Mouse (Mus musculus) forebrain, embryonic 13.5 days (tissue): Measurements from ENCODE around the gene Tgif2. TPM values are rescaled to one million over a fixed set of nuclear protein-coding genes. Genes with fewer than 3 reads are reported as not detected.
"Not testable (repeated sequence)": the region's sequence is repeated elsewhere in the genome, so short reads cannot be mapped to it uniquely, and the experiment has no call there.

ENCODE experiments used
- ATAC-seq: fragments of 200-750 bp; cut with Nextera tagmentation; 2 replicates; pipeline ENCODE4 v1.8.0; 2017
- H3K27ac ChIP-seq: fragments of 300-500 bp; sonication (generic); 2 replicates; pipeline ENCODE4 v1.5.1; 2015; ENCODE audit warnings: inconsistent platforms, mild to moderate bottlenecking, moderate library complexity
- H3K27me3 ChIP-seq: fragments of 300-500 bp; sonication (generic); 2 replicates; pipeline ENCODE4 v1.6.1; 2015; ENCODE audit warnings: mild to moderate bottlenecking, inconsistent platforms
- H3K36me3 ChIP-seq: fragments of 300-500 bp; sonication (generic); 2 replicates; pipeline ENCODE4 v1.6.1; 2015; ENCODE audit warnings: mild to moderate bottlenecking, inconsistent platforms; ENCODE audit not compliant: poor library complexity, severe bottlenecking
- H3K4me1 ChIP-seq: fragments of 300-500 bp; sonication (generic); 2 replicates; pipeline ENCODE4 v1.6.1; 2015; ENCODE audit warnings: inconsistent platforms
- H3K4me2 ChIP-seq: fragments of 300-500 bp; sonication (generic); 2 replicates; pipeline ENCODE4 v1.6.1; 2015; ENCODE audit warnings: inconsistent platforms, mild to moderate bottlenecking, moderate library complexity
- H3K4me3 ChIP-seq: fragments of 300-500 bp; sonication (generic); 2 replicates; pipeline ENCODE4 v1.5.1; 2015; ENCODE audit warnings: mild to moderate bottlenecking, inconsistent platforms
- H3K9ac ChIP-seq: fragments of 300-500 bp; sonication (generic); 2 replicates; pipeline ENCODE4 v1.6.1; 2015; ENCODE audit warnings: mild to moderate bottlenecking, inconsistent platforms
- H3K9me3 ChIP-seq: fragments of 300-500 bp; sonication (generic); replicated peaks from 2 replicates; pipeline ENCODE4 v1.6.1; 2016; ENCODE audit warnings: inconsistent platforms
- whole genome bisulfite sequencing: fragments of 180-500 bp; shearing (Covaris S2); methylation state at CpG from one replicate; pipeline ENCODE4 v1.1.7; 2015; 5-methylcytosine and 5-hydroxymethylcytosine counted together
- polyA plus RNA-seq: library from polyadenylated mRNA; unstranded; fragments of >200 nt; fragmentation: Nextera tagmentation; extraction: Ambion mirVana; gene quantifications from 2 replicates; pipeline ENCODE4 v1.2.1, GENCODE M21; 2015

Gene Tgif2
- polyA plus RNA-seq, 1 experiment from 2014 or later: 63.3 TPM

GRCm38 (mm10) chr2:156884396-156885211 is 44.8 kb downstream of the Tgif2 start:
- 86% methylated on average over 10 of the region's 10 CpGs for WGBS
- H3K36me3 ChIP-seq: no peaks in the 10 kb centered on the region
- no peak for ATAC-seq
- no peaks in the 10 kb centered on the region for H3K9me3 ChIP-seq
- no peaks in the 10 kb centered on the region for H3K4me1 ChIP-seq
- H3K27me3 ChIP-seq: no peaks in the 10 kb centered on the region
- H3K27ac ChIP-seq: no peak overlapping the region
- no peak overlapping the region for H3K4me3 ChIP-seq
- no peak overlapping the region for H3K9ac ChIP-seq
- H3K4me2 ChIP-seq: no peak overlapping the region

GRCm38 (mm10) chr2:156885666-156886065 is 45.9 kb downstream of the Tgif2 start:
- H3K36me3 ChIP-seq, ATAC-seq, H3K9me3 ChIP-seq, H3K4me1 ChIP-seq, H3K27me3 ChIP-seq, H3K4me3 ChIP-seq, H3K4me2 ChIP-seq, H3K27ac ChIP-seq, H3K9ac ChIP-seq: not testable (repeated sequence)
- whole genome bisulfite sequencing: 87% methylated on average over 2 of the region's 2 CpGs

GRCm38 (mm10) chr2:156886084-156886631 is 46.4 kb downstream of the Tgif2 start:
- Histone ChIP-seq H3K4me1 (no peaks in the 10 kb centered on the region), H3K36me3 (no peaks in the 10 kb centered on the region), H3K27me3 (no peaks in the 10 kb centered on the region), H3K9ac (no peak overlapping the region), H3K4me3 (no peak overlapping the region), H3K4me2 (no peak overlapping the region), H3K27ac (no peak overlapping the region), H3K9me3 (no peaks in the 10 kb centered on the region)
- ATAC-seq: no peak
- WGBS: 82% methylated on average over 10 of the region's 10 CpGs

GRCm38 (mm10) chr2:156887017-156887416 is 47.2 kb downstream of the Tgif2 start, which contains the start of gene Sla2:
Gene Sla2 (minus strand): TSS chr2:156887192.
- 79% methylated on average over 6 of the region's 6 CpGs for WGBS

GRCm38 (mm10) chr2:156888490-156888889 is 48.7 kb downstream of the Tgif2 start:
- Histone ChIP-seq H3K4me3 (no peak overlapping the region), H3K4me1 (peaks cover 8% of the 10 kb centered on the region)

More at GRCm38 (mm10) chr2:156887017-156887416, 47.2 kb downstream of the Tgif2 start, which contains the start of gene Sla2:
- no peak within 1 kb of the TSS for H3K4me3 ChIP-seq
- H3K4me2 ChIP-seq: no peak within 1 kb of the TSS
- ATAC-seq: no peak
- H3K27me3 ChIP-seq: no peaks in the 10 kb centered on the region
- H3K4me1 ChIP-seq: peaks cover 3% of the 10 kb centered on the region
- H3K9me3 ChIP-seq: no peaks in the 10 kb centered on the region
- H3K27ac ChIP-seq: no peak within 1 kb of the TSS
- H3K9ac ChIP-seq: no peak within 1 kb of the TSS
- no peaks in the 10 kb centered on the region for H3K36me3 ChIP-seq

GRCm38 (mm10) chr2:156892240-156892639 is 52.4 kb downstream of the Tgif2 start:
- Histone ChIP-seq H3K27me3 (no peaks in the 10 kb centered on the region), H3K27ac (no peak overlapping the region), H3K4me2 (no peak overlapping the region), H3K36me3 (no peaks in the 10 kb centered on the region), H3K4me1 (peaks cover 8% of the 10 kb centered on the region), H3K9ac (no peak overlapping the region), H3K4me3 (no peak overlapping the region), H3K9me3 (no peaks in the 10 kb centered on the region)
- ATAC-seq: no peak
- WGBS: 41% methylated on average over 3 of the region's 3 CpGs

More at GRCm38 (mm10) chr2:156888490-156888889, 48.7 kb downstream of the Tgif2 start:
- Histone ChIP-seq H3K36me3 (no peaks in the 10 kb centered on the region), H3K9ac (no peak overlapping the region), H3K9me3 (no peaks in the 10 kb centered on the region), H3K27me3 (no peaks in the 10 kb centered on the region), H3K27ac (no peak overlapping the region), H3K4me2 (no peak overlapping the region)
- no peak for ATAC-seq
- 73% methylated on average over 3 of the region's 3 CpGs for WGBS

- Histone ChIP-seq H3K27ac (no peak overlapping the region), H3K4me1 (peaks cover 8% of the 10 kb centered on the region), H3K36me3 (no peaks in the 10 kb centered on the region), H3K4me2 (no peak overlapping the region), H3K9me3 (no peaks in the 10 kb centered on the region), H3K27me3 (no peaks in the 10 kb centered on the region), H3K9ac (no peak overlapping the region), H3K4me3 (no peak overlapping the region)
- WGBS: 70% methylated on average over 6 of the region's 6 CpGs
- ATAC-seq: no peak
These were observed 53.0 kb downstream of the Tgif2 start for GRCm38 (mm10) chr2:156892821-156893220.

GRCm38 (mm10) chr2:156894496-156895265 is 54.9 kb downstream of the Tgif2 start:
- Histone ChIP-seq H3K9ac (no peak overlapping the region), H3K36me3 (no peaks in the 10 kb centered on the region), H3K4me2 (no peak overlapping the region), H3K9me3 (no peaks in the 10 kb centered on the region), H3K27ac (no peak overlapping the region), H3K4me3 (no peak overlapping the region), H3K27me3 (no peaks in the 10 kb centered on the region), H3K4me1 (peaks cover 8% of the 10 kb centered on the region)
- 87% methylated on average over 15 of the region's 15 CpGs for WGBS
- no peak for ATAC-seq

- no peak overlapping the region for H3K4me2 ChIP-seq
- H3K36me3 ChIP-seq: no peaks in the 10 kb centered on the region
- H3K9ac ChIP-seq: no peak overlapping the region
- ATAC-seq: no peak
- H3K4me3 ChIP-seq: no peak overlapping the region
- no peaks in the 10 kb centered on the region for H3K27me3 ChIP-seq
- WGBS: 71% methylated on average over 9 of the region's 9 CpGs
- no peaks in the 10 kb centered on the region for H3K9me3 ChIP-seq
- no peak overlapping the region for H3K27ac ChIP-seq
- peaks cover 8% of the 10 kb centered on the region for H3K4me1 ChIP-seq
These were observed 56.6 kb downstream of the Tgif2 start for GRCm38 (mm10) chr2:156896384-156896914.

GRCm38 (mm10) chr2:156897034-156897433 is 57.2 kb downstream of the Tgif2 start:
- Histone ChIP-seq H3K36me3 (no peaks in the 10 kb centered on the region), H3K4me2 (no peak overlapping the region), H3K27ac (no peak overlapping the region), H3K9me3 (no peaks in the 10 kb centered on the region), H3K9ac (no peak overlapping the region), H3K4me3 (no peak overlapping the region), H3K27me3 (no peaks in the 10 kb centered on the region), H3K4me1 (peaks cover 5% of the 10 kb centered on the region)
- WGBS: 89% methylated on average over 9 of the region's 9 CpGs
- ATAC-seq: no peak

- Histone ChIP-seq H3K36me3 (no peaks in the 10 kb centered on the region), H3K4me1 (no peaks in the 10 kb centered on the region), H3K9me3 (no peaks in the 10 kb centered on the region), H3K9ac (no peak overlapping the region), H3K27ac (no peak overlapping the region), H3K27me3 (no peaks in the 10 kb centered on the region), H3K4me2 (no peak overlapping the region), H3K4me3 (no peak overlapping the region)
- no peak for ATAC-seq
- WGBS: 81% methylated on average over 4 of the region's 4 CpGs
These were observed 58.6 kb downstream of the Tgif2 start for GRCm38 (mm10) chr2:156898374-156898773.

GRCm38 (mm10) chr2:156899184-156899583 is 59.4 kb downstream of the Tgif2 start:
- H3K4me2 ChIP-seq: no peak overlapping the region
- no peaks in the 10 kb centered on the region for H3K36me3 ChIP-seq
- H3K4me1 ChIP-seq: no peaks in the 10 kb centered on the region
- H3K9me3 ChIP-seq: no peaks in the 10 kb centered on the region
- H3K27ac ChIP-seq: no peak overlapping the region
- H3K9ac ChIP-seq: no peak overlapping the region
- no peak overlapping the region for H3K4me3 ChIP-seq
- H3K27me3 ChIP-seq: no peaks in the 10 kb centered on the region
- WGBS: 75% methylated on average over 4 of the region's 4 CpGs
- ATAC-seq: no peak
